In genomic region chr8:11564236-11564635, GRCm38 (mm10) we compare ENCODE assay signal across 15 mouse cellular contexts.
"Had no signal": no experiment of that assay in that cellular context is flagged by ENCODE, and none has a peak within 500 bp of the region (broad histone marks: within the 10 kb centered on the region; RNA-seq: fewer than 3 reads in every experiment).

No protein-coding gene starts in this region.

- H3K4me3 ChIP-seq: limb, embryonic 12.5 days; liver, embryonic 13.5 days; lung, embryonic 15.5 days; midbrain, embryonic 10.5 days; midbrain, embryonic 15.5 days; neural tube, embryonic 13.5 days had no signal

- ATAC-seq: liver, postnatal 0 days; midbrain, embryonic 15.5 days had no signal

- H3K9ac ChIP-seq: limb, embryonic 12.5 days; liver, embryonic 13.5 days; liver, postnatal 0 days; lung, embryonic 15.5 days; midbrain, embryonic 15.5 days; neural tube, embryonic 13.5 days had no signal

- DNase-seq: kidney, adult 8-10 months; kidney, postnatal 25 days; layer of hippocampus, adult 9-11 months; layer of hippocampus, postnatal 36 days; liver; liver, embryonic 13.5 days; liver, postnatal 0 days; right cerebral cortex, postnatal 25 days; thymus, postnatal 36 days had no signal

- H3K27me3 ChIP-seq: limb, embryonic 12.5 days; liver, embryonic 13.5 days; lung, embryonic 15.5 days; midbrain, embryonic 15.5 days; neural tube, embryonic 13.5 days had no signal

- H3K9me3 ChIP-seq: limb, embryonic 12.5 days; liver, embryonic 13.5 days; lung, embryonic 15.5 days; midbrain, embryonic 10.5 days; midbrain, embryonic 15.5 days; neural tube, embryonic 13.5 days had no signal

- H3K27ac ChIP-seq: limb, embryonic 12.5 days; liver, embryonic 13.5 days; lung, embryonic 15.5 days; macrophage; midbrain, embryonic 10.5 days; midbrain, embryonic 15.5 days; neural tube, embryonic 13.5 days had no signal

- H3K4me2 ChIP-seq: limb, embryonic 12.5 days; liver, embryonic 13.5 days; lung, embryonic 15.5 days; midbrain, embryonic 15.5 days; neural tube, embryonic 13.5 days had no signal
